In genomic region chr9:96142499-96142898, GRCm38 (mm10) we compare ENCODE assay signal across 22 mouse cellular contexts. TPM values are rescaled to one million over a fixed set of nuclear protein-coding genes. Genes with fewer than 3 reads are reported as not detected.
A peak's percentile ranks its signal among the peaks of the same experiment; 100 is the strongest.
DNase-seq lines count a peak whose midpoint lies in the region; ATAC-seq and TF ChIP-seq lines count a peak whose summit lies in the region.
"Had no signal": no experiment of that assay in that cellular context is flagged by ENCODE, and none has a peak within 500 bp of the region (broad histone marks: within the 10 kb centered on the region; RNA-seq: fewer than 3 reads in every experiment).

No protein-coding gene starts in this region.

- H3K27me3 ChIP-seq in kidney, postnatal 0 days (ENCODE audit: insufficient read depth, low read length) = no peaks in the 10 kb centered on the region
- H3K27me3 ChIP-seq: forebrain, embryonic 15.5 days; hindbrain, embryonic 12.5 days had no signal

- ATAC-seq in kidney, postnatal 0 days (replicated peaks; ENCODE audit: low FRiP score, low read depth) = peak; percentile 63; the same call in 1 of the 2 replicates
- ATAC-seq: CD4-positive, CD25-positive, alpha-beta regulatory T cell, adult 4 months; forebrain, embryonic 15.5 days; hindbrain, embryonic 16.5 days; inflammation-experienced regulatory T-cells, adult 6 months had no signal

- TF ChIP-seq CTCF in kidney, postnatal 0 days (IDR thresholded peaks at IDR 0.05; ENCODE audit: low read depth) = no peak

- WGBS in kidney, postnatal 0 days = 40% methylated on average over 6 of the region's 6 CpGs

- H3K27ac ChIP-seq in kidney, postnatal 0 days = no peak overlapping the region
- H3K27ac ChIP-seq: embryonic facial prominence, embryonic 10.5 days; forebrain, embryonic 15.5 days; gastrocnemius, adult 2 months; heart, embryonic 10.5 days; hindbrain, embryonic 12.5 days had no signal

- H3K36me3 ChIP-seq in kidney, postnatal 0 days (ENCODE audit: insufficient read depth, low read length) = 0 out of 2 replicates have a peak, but pooled peaks cover 9% of the 10 kb centered on the region
- H3K36me3 ChIP-seq: forebrain, embryonic 15.5 days; hindbrain, embryonic 12.5 days had no signal

- no peak overlapping the region for H3K4me3 ChIP-seq in kidney, postnatal 0 days (replicated peaks; ENCODE audit: low read depth, low read length)
- H3K4me3 ChIP-seq: embryonic facial prominence, embryonic 10.5 days; forebrain, embryonic 15.5 days; gastrocnemius, adult 2 months; heart, embryonic 10.5 days; hindbrain, embryonic 12.5 days had no signal

- H3K9ac ChIP-seq in kidney, postnatal 0 days (ENCODE audit: low read depth, low read length) = no peak overlapping the region
- H3K9ac ChIP-seq: forebrain, embryonic 15.5 days; hindbrain, embryonic 12.5 days had no signal

- no peaks in the 10 kb centered on the region for H3K9me3 ChIP-seq in kidney, postnatal 0 days (replicated peaks; ENCODE audit: low read length)
- H3K9me3 ChIP-seq: embryonic facial prominence, embryonic 10.5 days; forebrain, embryonic 15.5 days; G1E; heart, embryonic 10.5 days; hindbrain, embryonic 12.5 days had no signal

- H3K4me1 ChIP-seq in kidney, postnatal 0 days (replicated peaks; ENCODE audit: insufficient read depth, low read length) = no peaks in the 10 kb centered on the region
- H3K4me1 ChIP-seq: embryonic facial prominence, embryonic 10.5 days; forebrain, embryonic 15.5 days; heart, embryonic 10.5 days; hindbrain, embryonic 12.5 days had no signal

- peak; percentile 67 for DNase-seq in heart, adult 11 months
- DNase-seq in heart, adult 9 months (ENCODE audit: low spot score in 2 of 2) = no peak
- DNase-seq in kidney, postnatal 0 days (ENCODE audit: low spot score) = peak; percentile 55
- DNase-seq in kidney, adult 8-10 months = no peak
- peak; percentile 10 for DNase-seq in A20 (ENCODE audit: low read depth, low spot score)
- DNase-seq in brain, adult 2 months (ENCODE audit: low read depth, low spot score) = peak; percentile 24
- no peak for DNase-seq in adrenal gland, postnatal 36 days
- DNase-seq: adrenal gland, postnatal 10 days; cerebellum, adult 2 months; cerebellum, postnatal 10 days; gastrocnemius, adult 2 months; gastrocnemius, postnatal 25 days; heart, postnatal 10 days; heart, postnatal 4 days had no signal

- H3K4me2 ChIP-seq in kidney, postnatal 0 days (ENCODE audit: low read length) = no peak overlapping the region
- H3K4me2 ChIP-seq: forebrain, embryonic 15.5 days; hindbrain, embryonic 12.5 days had no signal

RNA-seq across cellular contexts. Expression of gene Gk5, which starts 23.3 kb away (rescaled TPM):
- polyA plus RNA-seq in kidney, postnatal 0 days (2015; fragmentation: Nextera tagmentation; extraction: Ambion mirVana) = 5.4 and 5.9 TPM in 2 replicates
- total RNA-seq in adrenal gland, postnatal 36 days (2021) = 1 to 10 TPM; 8.0 to 8.3 TPM

RNA-seq across cellular contexts. Expression of gene Tfdp2, which starts 53.6 kb away (rescaled TPM):
- polyA plus RNA-seq in kidney, postnatal 0 days (2015; fragmentation: Nextera tagmentation; extraction: Ambion mirVana) = 51.4 and 56.8 TPM in 2 replicates
- total RNA-seq in adrenal gland, postnatal 36 days (2021) = 10 to 100 TPM; 71.3 to 80.1 TPM

Comparison
In these comparisons a context has a peak if more than half of its experiments do, and no peak if none do; other contexts are left out.
1. DNase-seq: peak in heart, adult 11 months (single experiment), kidney, postnatal 0 days (single experiment), A20 (single experiment) and brain, adult 2 months (single experiment); none in heart, adult 9 months (0 of 2), kidney, adult 8-10 months (0 of 2) and adrenal gland, postnatal 36 days (0 of 2).